Mouse (Mus musculus) right cerebral cortex, postnatal 14 days (tissue): ENCODE measurements around the gene Rnf135.
"Not testable (repeated sequence)": the region's sequence is repeated elsewhere in the genome, so short reads cannot be mapped to it uniquely, and the experiment has no call there.

Source experiments
- DNase-seq: peaks from one replicate; pipeline ENCODE4 v3.0.0; 2022

Rnf135 gene

DNA sequence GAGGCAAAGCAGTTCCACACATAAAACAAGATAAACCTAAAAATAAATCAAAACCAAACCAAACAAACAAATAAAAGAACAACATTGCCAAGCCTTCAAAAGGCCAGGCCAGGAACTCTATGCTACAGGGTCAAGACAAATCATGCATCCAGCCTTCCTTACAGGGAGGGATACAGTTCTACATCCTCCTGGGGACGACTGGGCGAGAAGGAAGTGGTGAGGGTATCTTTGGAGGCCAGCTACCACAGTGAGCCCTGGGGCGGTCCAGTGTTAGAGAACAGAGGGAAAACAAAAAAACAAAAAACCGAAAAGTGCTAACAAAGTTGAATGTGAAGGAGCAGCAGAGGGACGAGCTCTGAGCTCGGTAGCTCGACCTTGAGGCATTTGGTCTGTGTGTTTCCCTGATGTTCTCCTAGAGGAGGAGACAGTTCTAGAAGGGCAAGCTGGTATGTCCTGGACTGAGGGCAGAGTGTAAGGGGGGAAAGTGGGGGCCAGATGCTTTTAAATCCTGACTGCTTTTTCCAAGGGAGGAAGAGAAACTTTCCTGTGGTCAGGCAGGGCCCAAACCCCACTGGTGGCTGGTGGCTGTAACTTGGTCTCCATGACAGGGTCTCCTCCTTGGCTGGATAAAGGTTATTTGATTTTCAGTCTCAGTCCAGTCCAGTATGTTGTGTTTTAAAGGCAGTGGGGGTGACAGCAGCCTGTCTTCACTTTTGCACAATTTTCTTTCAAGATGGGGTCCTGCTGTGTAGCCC lies 20.1 kb upstream of the Rnf135 start:
- DNase-seq = no peak

DNA sequence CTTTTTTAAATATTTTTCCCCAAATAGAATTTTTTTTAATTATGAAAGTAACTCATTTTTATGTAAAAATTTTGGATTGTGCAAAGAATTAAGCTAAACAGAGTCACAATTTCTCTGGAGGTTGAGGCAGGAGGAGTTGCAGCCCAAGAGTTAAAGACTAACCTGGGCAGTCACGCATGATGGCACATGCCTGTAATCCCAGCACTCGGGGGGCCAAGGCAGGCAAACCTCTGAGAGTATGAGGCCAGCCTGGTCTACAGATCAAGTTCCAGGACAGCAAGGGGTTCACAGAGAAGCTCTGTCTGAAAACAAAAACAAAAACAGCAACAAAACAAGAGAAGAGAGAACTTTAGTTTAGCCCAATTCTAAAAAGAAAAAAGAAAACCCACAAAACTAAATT lies 19.4 kb upstream of the Rnf135 start:
- no peak for DNase-seq

DNA sequence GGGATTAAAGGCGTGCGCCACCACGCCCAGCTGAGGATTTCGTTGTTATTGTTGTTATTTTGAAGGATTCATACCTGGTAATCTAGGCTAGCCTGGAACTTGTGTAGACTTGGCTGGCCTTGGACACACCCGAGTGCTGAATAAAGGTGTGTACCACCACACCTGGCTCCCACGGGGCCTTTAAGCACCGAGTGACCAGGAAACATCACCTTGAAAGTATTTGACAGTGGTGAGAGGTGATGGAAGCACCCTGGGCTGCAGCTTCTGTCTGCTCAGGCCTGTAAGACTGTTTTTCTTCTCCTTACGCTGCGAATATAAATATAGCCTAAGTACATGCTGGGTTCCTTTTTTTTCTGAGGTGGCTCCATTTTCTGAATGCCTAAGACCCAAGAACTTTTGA lies 15.5 kb upstream of the Rnf135 start:
- no peak for DNase-seq

DNA sequence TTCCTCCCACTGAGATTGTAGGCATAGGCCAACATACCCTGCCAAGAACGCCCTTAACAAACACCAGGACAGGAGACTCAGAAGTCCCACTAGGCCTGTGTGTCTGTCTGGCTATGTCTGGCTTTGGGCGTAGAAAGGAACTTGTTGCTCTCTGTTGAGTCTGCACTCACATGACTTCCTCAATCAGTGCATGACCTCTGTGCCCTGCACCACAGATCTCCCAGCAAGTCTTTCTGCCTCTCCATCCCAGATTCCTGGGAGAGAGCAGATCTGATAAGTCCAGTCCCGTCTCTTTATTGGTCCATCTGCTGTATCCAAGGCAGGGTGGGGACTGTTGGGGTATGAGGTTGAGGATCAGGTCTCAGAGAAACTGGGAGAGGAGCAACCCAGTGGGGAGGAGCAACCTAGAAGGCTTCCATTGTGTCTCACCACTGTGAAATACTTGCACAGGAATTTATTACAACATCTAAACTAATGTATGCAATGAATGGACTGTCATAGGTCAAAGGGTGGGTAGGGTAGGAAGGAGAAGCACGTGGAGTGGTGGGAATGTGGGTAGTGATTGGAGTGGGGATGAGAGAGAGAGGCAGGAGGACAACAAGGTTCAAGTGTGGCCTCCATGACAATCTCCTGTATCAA lies 14.9 kb upstream of the Rnf135 start:
- DNase-seq = no peak

GRCm38 (mm10) chr11:80169629-80170028 lies 14.0 kb upstream of the Rnf135 start:
- no peak for DNase-seq

DNA sequence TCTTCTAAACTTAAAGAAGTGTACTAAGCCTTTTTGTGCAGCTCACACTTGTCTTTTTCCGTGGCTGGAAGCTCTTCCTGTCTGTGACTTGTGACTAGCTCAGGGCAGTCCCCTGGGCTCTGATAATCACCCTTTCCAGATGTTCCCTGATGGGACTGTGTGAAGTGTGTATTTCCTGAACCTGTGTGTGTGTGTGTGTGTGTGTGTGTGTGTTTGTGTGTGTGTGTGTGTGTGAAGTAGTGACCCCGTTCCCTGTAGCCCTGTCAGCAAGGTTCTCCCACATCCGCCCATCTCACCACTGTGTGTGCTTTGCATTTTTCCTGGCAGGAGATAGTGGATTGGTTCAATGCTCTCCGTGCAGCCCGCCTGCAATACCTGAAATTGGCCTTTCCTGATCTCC lies 13.3 kb upstream of the Rnf135 start:
- DNase-seq = no peak

DNA sequence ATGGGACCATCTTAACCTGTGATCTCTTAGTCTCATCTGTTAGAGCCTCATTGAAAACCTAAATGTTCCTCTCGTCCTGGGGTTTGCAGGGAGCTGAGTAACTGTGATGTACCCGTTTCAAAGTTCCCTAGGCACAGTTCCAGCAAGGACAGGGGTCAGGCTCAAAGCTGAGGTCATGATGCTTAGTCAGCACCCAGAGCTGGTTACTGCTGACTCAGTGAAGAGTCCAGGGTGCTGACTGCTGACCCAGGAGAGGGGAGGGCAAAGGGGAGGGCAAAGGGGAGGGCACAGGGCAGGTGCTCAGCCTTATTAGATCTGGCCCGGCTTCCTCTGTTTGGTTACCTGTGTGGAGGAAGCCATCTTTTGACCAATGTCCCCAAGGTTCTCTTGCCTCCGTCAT lies 11.8 kb upstream of the Rnf135 start:
- DNase-seq = no peak

GRCm38 (mm10) chr11:80173963-80174670 lies 9.5 kb upstream of the Rnf135 start:
- DNase-seq = no peak

- peak; percentile 40 for DNase-seq
Measured at GRCm38 (mm10) chr11:80176911-80177895, 6.4 kb upstream of the Rnf135 start.

DNA sequence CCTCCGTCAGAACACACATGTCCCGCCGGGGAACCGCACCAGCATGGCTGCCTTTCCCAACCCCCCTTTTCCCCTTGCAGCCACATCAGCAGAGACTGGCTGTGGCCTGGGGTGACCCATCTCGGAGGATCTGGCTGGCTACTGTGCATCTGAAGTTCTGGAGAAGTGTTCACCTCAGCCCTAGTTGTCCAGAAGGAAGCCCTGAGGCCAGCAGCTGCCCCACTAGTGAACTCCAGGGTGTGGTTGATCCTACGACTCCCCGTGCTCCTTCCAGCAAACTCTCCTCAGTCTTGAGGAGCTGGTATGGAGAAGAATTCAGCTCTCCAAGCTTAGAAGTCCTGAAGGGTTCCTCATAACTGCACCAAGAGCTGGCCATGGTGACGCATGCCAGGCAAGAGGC lies 5.3 kb upstream of the Rnf135 start:
- no peak for DNase-seq

GRCm38 (mm10) chr11:80181021-80181749 lies 2.5 kb upstream of the Rnf135 start:
- DNase-seq = no peak

GRCm38 (mm10) chr11:80183054-80183704 lies 472 bp upstream of the Rnf135 start:
- not testable (repeated sequence) for DNase-seq

DNA sequence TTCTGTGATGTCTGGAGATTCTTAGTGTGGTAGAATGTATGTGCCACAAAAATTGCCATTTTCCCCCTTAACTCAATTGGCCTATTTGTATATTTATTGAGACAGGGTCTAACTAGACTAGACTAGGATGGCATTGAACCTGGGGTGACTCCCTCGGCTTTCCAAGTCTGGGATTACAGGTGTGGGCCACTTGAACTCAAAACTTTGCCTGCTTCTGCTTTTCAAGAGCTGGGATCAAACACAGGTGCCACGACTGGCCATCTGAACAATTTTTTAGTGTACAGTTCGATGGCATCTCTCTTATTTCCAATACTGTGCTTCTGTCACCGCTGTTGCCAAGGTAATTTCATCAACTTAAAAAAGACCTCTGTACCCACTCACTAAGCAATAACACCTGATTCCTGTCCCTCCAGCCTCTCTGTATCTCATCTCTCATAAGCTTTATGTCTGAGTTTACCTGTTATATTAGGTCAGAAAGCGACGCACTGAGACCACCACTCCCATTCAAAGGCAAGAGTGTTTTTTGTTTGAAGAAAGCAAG lies 950 bp downstream of the Rnf135 start:
- no peak for DNase-seq

GRCm38 (mm10) chr11:80185441-80185976 lies 1.9 kb downstream of the Rnf135 start:
- DNase-seq = not testable (repeated sequence)

GRCm38 (mm10) chr11:80190280-80190679 lies 6.6 kb downstream of the Rnf135 start:
- no peak for DNase-seq

GRCm38 (mm10) chr11:80193827-80194226 lies 10.2 kb downstream of the Rnf135 start:
- no peak for DNase-seq

GRCm38 (mm10) chr11:80196351-80196750 lies 12.7 kb downstream of the Rnf135 start:
- DNase-seq = no peak

DNA sequence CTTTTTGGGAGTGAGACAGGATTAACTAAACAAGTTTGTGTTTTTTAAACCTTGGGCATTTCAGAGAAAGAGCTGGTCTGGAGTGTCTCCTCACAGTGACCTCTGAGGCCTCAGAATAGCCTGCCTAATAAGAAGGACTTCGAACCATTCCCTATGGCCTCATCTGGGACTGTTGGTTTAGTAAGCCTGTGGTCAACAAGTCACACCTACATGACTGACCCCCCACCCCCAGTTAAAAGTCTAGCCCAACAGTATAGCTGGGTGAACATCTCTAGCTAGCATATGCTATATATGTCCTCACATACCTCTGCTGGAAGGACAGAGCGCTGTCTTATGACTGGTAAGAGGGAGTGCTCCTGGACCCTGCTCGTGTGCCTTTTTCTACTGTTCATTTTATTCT lies 15.7 kb downstream of the Rnf135 start:
- no peak for DNase-seq

GRCm38 (mm10) chr11:80199773-80200172 lies 16.1 kb downstream of the Rnf135 start:
- DNase-seq = no peak

DNA sequence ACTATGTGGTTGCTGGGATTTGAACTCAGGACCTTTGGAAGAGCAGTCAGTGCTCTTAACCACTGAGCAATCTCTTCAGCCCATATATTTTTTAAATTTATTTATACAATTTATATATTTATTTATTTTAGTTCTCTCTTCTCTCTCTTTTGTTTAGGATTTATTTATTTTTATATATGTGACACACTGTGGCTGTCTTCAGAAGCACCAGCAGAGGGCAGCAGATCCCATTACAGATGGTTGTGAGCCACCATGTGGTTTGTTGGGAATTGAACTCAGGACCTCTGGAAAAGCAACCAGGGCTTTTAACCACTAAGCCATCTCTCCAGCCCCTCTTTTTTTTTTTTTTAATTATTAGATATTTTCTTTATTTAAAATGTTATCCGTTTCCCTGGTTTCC lies 16.7 kb downstream of the Rnf135 start:
- DNase-seq = no peak

GRCm38 (mm10) chr11:80202296-80202695 lies 18.6 kb downstream of the Rnf135 start:
- no peak for DNase-seq
